Mouse (Mus musculus) adrenal gland, postnatal 36 days (tissue): ENCODE data around the gene Prune2. TPM values are rescaled to one million over a fixed set of nuclear protein-coding genes. Genes with fewer than 3 reads are reported as not detected.

Experiments used
- DNase-seq, 2 experiments: peaks; one replicate each; pipeline ENCODE4 v3.0.0; 2021; ENCODE audit warnings: mixed read lengths in 1 of 2
- total RNA-seq, 2 experiments: library from RNA; stranded (reverse); gene quantifications; 2 replicates each; pipeline ENCODE4 v1.2.3; 2021

Prune2 gene
- total RNA-seq, 2 experiments from 2014 or later = 18.5 to 24.1 TPM

GRCm38 (mm10) chr19:17263679-17264370 lies 307.9 kb downstream of the Prune2 start:
- DNase-seq = no peak

- DNase-seq = no peak
These were observed 308.7 kb downstream of the Prune2 start for GRCm38 (mm10) chr19:17264481-17265196.

GRCm38 (mm10) chr19:17268669-17269068 lies 312.8 kb downstream of the Prune2 start:
- no peak for DNase-seq

GRCm38 (mm10) chr19:17271179-17271622 lies 315.3 kb downstream of the Prune2 start:
- DNase-seq = no peak

- DNase-seq = no peak
These were observed 317.1 kb downstream of the Prune2 start for GRCm38 (mm10) chr19:17272988-17273387.

Other genes starting within 250 kb of the Prune2 start
- gene Vps13a, start 175.2 kb upstream of the Prune2 start, total RNA-seq = 10 to 100 TPM; 35.3 to 40.1 TPM
- not detected for gene Foxb2, start 82.3 kb upstream of the Prune2 start, total RNA-seq